Mouse (Mus musculus) heart, adult 2 months (tissue): ENCODE data around the gene Gm3409. TPM values are rescaled to one million over a fixed set of nuclear protein-coding genes. Genes with fewer than 3 reads are reported as not detected.
"Not testable (repeated sequence)": the region's sequence is repeated elsewhere in the genome, so short reads cannot be mapped to it uniquely, and the experiment has no call there.

Experiments
- DNase-seq, 2 experiments: peaks; one replicate each; pipeline ENCODE4 v3.0.0; 2021
- H3K27ac ChIP-seq: fragments of 200-600 bp; 2 replicates; pipeline ENCODE4 v1.8.1; 2022
- H3K27me3 ChIP-seq: fragments of 200-500 bp; 2 replicates; pipeline ENCODE4 v1.6.1; 2012; ENCODE audit warnings: mild to moderate bottlenecking, low read length, inconsistent platforms, mixed read lengths; ENCODE audit not compliant: control insufficient read depth, insufficient read depth
- H3K36me3 ChIP-seq: fragments of 200-500 bp; 2 replicates; pipeline ENCODE4 v1.6.1; 2012; ENCODE audit warnings: low read length, inconsistent platforms; ENCODE audit not compliant: control insufficient read depth, insufficient read depth
- H3K4me1 ChIP-seq: fragments of 200-500 bp; 2 replicates; pipeline ENCODE4 v1.6.1; 2011; ENCODE audit warnings: low read length; ENCODE audit not compliant: control insufficient read depth, insufficient read depth
- H3K4me3 ChIP-seq: fragments of 200-600 bp; 2 replicates; pipeline ENCODE4 v1.8.1; 2022
- H3K79me2 ChIP-seq: fragments of 200-500 bp; replicated peaks from 2 replicates; pipeline ENCODE4 v1.6.1; 2012; ENCODE audit warnings: mild to moderate bottlenecking, inconsistent platforms, low read length, moderate library complexity, mixed read lengths; ENCODE audit not compliant: control insufficient read depth, insufficient read depth
- H3K9ac ChIP-seq: fragments of 200-500 bp; 2 replicates; pipeline ENCODE4 v1.6.1; 2012; ENCODE audit warnings: low read depth, mild to moderate bottlenecking, control low read depth, inconsistent platforms, low read length, mixed read lengths
- CTCF ChIP-seq: fragments of 200-600 bp; IDR thresholded peaks from 2 replicates; pipeline ENCODE4 v1.8.1; 2022; ENCODE audit warnings: antibody characterized with exemption, mild to moderate bottlenecking, moderate library complexity
- EP300 ChIP-seq: fragments of 200-500 bp; IDR thresholded peaks from 2 replicates; pipeline ENCODE4 v1.6.1; 2011; ENCODE audit warnings: low read depth, low read length, control low read depth; ENCODE audit not compliant: insufficient read depth
- POLR2A ChIP-seq: fragments of 200-500 bp; IDR thresholded peaks from 2 replicates; pipeline ENCODE4 v1.6.1; 2011; ENCODE audit warnings: mild to moderate bottlenecking, low read depth, low read length, control low read depth; ENCODE audit not compliant: insufficient read depth
- WGBS: fragments of 180-500 bp; shearing (Covaris S2); methylation state at CpG from one replicate; pipeline ENCODE4 v1.1.7; 2018; 5-methylcytosine and 5-hydroxymethylcytosine counted together
- intact Hi-C: fragments of 180-260 bp; cut with DNase I; formaldehyde crosslinking; loops from one replicate; pipeline ENCODE4 v1.15.1; 2025
- polyA plus RNA-seq: library from polyadenylated mRNA; depleted of rRNA; stranded (reverse); fragments of >200 nt; gene quantifications from 2 replicates; pipeline ENCODE4 v1.2.3, GENCODE M21; 2012
- total RNA-seq, 2 experiments: library from RNA; stranded (reverse); gene quantifications; 2 replicates each; pipeline ENCODE4 v1.2.3; 2021

Gm3409 gene
- total and polyA plus RNA-seq, 3 experiments = not detected

DNA sequence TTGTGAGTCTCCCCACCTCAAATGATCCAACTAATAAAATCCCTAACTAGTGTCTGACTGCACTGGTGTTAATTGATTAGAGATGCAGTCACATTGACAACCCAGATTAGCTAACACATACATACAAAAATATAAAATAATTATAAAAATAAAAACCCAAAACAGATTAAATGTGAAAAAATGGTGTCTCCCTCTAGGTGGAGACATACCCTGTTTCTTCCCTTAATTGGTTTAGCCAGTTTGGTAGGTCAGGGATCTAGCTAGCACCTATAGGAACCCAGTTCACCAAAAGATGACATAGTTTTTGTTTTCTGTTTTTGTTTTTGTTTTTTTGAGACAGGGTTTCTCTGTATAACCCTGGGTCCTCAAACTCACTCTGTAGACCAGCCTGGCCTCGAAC lies 26.8 kb downstream of the Gm3409 start:
- Histone ChIP-seq H3K27ac (no peak overlapping the region), H3K79me2 (no peaks in the 10 kb centered on the region), H3K4me1 (no peaks in the 10 kb centered on the region), H3K9ac (no peak overlapping the region), H3K27me3 (no peaks in the 10 kb centered on the region), H3K36me3 (no peaks in the 10 kb centered on the region), H3K4me3 (no peak overlapping the region)
- TF ChIP-seq CTCF = no peak
- no peak for TF ChIP-seq POLR2A
- no peak for TF ChIP-seq EP300
- 78% methylated on average over 1 of the region's 1 CpGs for WGBS
- intact Hi-C loops = no loop called here
- no peak for DNase-seq

- Histone ChIP-seq H3K36me3 (no peaks in the 10 kb centered on the region), H3K4me1 (no peaks in the 10 kb centered on the region), H3K79me2 (no peaks in the 10 kb centered on the region), H3K9ac (no peak overlapping the region), H3K27me3 (no peaks in the 10 kb centered on the region), H3K27ac (no peak overlapping the region), H3K4me3 (no peak overlapping the region)
- WGBS = 61% methylated on average over 4 of the region's 4 CpGs
- intact Hi-C loops = no loop called here
- no peak for DNase-seq
- TF ChIP-seq CTCF (peak; percentile 30), POLR2A (no peak)
Measured at GRCm38 (mm10) chr5:146567054-146567453, 29.6 kb downstream of the Gm3409 start.

DNA sequence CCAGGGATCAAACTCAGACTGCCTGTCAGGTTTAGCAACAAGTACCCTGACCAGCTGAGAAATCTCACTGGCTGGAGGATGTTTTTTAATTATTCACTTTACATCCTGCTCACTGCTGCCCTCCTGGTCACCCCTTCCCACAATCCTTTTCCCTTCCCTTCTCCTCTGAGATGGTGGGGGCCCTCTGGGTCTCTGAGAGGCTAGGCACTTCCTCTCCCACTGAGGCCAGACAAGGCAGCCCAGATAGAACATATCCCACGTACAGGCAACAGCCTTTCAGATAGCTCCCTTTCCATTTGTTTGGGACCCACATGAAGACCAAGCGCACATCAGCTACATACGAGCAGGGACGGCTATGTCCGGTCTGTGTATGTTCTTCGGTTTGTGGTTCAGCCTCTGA lies 32.7 kb downstream of the Gm3409 start:
- H3K27me3 ChIP-seq, H3K4me1 ChIP-seq, H3K4me3 ChIP-seq, H3K27ac ChIP-seq, DNase-seq, H3K9ac ChIP-seq, H3K36me3 ChIP-seq, intact Hi-C loops, H3K79me2 ChIP-seq: not testable (repeated sequence)
- WGBS = 77% methylated on average over 6 of the region's 6 CpGs

DNA sequence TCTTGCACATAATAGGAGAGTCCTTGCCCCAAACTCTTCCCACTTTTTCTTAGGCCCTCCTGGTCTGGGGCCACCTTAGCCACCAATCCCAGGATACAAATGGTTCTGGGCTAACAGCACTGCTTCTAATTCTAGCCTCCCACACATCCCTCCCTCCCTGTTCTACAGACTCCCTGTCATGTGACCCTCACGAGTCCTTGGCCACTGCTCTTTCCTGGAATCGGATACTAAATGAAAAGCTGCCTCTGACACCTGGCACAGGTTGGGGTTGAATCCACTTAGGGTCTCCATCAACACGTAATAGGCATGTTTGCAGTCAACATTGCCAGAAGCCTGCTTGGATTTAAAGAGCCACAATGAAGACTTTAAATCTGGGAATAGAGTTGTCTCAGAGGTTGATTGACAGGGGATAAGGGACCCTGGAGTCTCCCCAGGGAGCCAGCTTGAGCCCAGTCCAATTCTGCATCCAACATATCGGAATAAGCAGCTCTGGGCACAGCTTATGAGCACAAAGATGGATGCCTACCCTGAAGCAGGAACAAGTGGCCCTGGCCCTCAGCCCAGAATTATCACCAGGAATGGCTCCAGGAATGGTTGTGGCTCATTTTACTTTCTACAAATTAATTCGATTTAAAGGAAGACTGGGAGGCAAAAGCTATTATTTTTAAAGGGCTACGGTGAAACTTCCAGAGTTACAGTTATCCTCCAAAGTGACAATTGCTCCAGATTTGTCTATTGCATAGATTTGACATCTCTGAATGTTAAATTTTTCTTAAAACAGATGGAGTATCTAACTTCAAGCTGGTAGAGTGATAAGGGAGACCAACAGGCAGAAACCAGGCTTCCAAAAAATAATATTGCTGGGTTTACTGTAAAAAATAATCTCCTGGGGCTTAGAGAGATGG lies 34.6 kb downstream of the Gm3409 start:
- H3K4me3 ChIP-seq, H3K9ac ChIP-seq, H3K27me3 ChIP-seq, H3K79me2 ChIP-seq, H3K4me1 ChIP-seq, H3K36me3 ChIP-seq, intact Hi-C loops: not testable (repeated sequence)
- peak; percentile 41 to 53 for DNase-seq
- H3K27ac ChIP-seq = peak overlapping the region; percentile 28; the same call in 1 of the 2 replicates
- 37% methylated on average over 6 of the region's 6 CpGs for WGBS

DNA sequence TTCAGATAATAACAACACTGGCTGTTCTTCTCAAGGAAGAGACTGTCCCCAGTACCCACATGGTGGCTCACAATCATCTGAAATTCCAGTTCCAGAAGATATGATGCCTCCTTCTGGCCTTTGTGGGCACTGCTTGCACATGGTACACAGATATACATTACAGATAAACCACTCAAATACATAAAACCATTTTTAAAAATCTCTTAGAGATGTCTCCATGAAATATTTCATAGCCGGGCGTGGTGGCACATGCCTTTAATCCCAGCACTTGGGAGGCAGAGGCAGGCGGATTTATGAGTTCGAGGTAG lies 35.2 kb downstream of the Gm3409 start:
- H3K4me1 ChIP-seq, H3K79me2 ChIP-seq, H3K36me3 ChIP-seq, intact Hi-C loops, DNase-seq, H3K27me3 ChIP-seq, H3K27ac ChIP-seq, H3K4me3 ChIP-seq, H3K9ac ChIP-seq: not testable (repeated sequence)
- WGBS = 84% methylated on average over 4 of the region's 4 CpGs

DNA sequence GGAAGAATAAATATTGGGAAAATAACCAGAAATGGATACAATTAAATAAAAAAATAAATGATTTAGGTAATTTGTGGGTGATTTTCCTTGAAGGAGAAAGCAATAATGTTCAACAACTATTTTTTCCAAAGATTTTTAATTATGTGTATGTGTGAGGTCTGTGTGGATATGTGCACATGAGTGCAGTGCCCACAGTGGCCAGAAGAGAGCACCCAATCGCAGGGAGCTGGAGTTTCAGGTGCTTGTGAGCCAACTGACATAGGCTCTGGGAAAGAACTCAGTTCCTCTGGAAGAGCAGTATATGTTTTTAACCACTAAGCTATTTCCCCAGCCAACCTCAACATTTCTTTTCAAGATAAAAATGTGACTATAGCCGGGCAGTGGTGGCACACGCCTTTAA lies 39.2 kb downstream of the Gm3409 start:
- Histone ChIP-seq H3K4me3 (no peak overlapping the region), H3K36me3 (no peaks in the 10 kb centered on the region), H3K9ac (no peak overlapping the region), H3K4me1 (no peaks in the 10 kb centered on the region), H3K79me2 (no peaks in the 10 kb centered on the region), H3K27ac (no peak overlapping the region), H3K27me3 (no peaks in the 10 kb centered on the region)
- DNase-seq = no peak
- 84% methylated on average over 3 of the region's 3 CpGs for WGBS
- TF ChIP-seq POLR2A (no peak), CTCF (0 out of 2 replicates have a peak, but pooled peaks have one; percentile 6)
- intact Hi-C loops = no loop called here

- Histone ChIP-seq H3K27ac (no peak overlapping the region), H3K4me3 (no peak overlapping the region), H3K79me2 (no peaks in the 10 kb centered on the region), H3K27me3 (peaks cover 2% of the 10 kb centered on the region; the same call in 1 of the 2 replicates), H3K36me3 (no peaks in the 10 kb centered on the region), H3K9ac (no peak overlapping the region), H3K4me1 (no peaks in the 10 kb centered on the region)
- no peak for TF ChIP-seq CTCF
- TF ChIP-seq EP300 = no peak
- TF ChIP-seq POLR2A = no peak
- intact Hi-C loops = no loop called here
- no peak for DNase-seq
- WGBS = 11% methylated on average over 10 of the region's 10 CpGs
Measured at GRCm38 (mm10) chr5:146584156-146584477, 46.7 kb downstream of the Gm3409 start.
